Mouse (Mus musculus) G1E (cell line): Measurements from ENCODE around the gene Tom1l2.

Experiments
- CTCF ChIP-seq: IDR thresholded peaks from 2 replicates; pipeline ENCODE4 v1.5.1; 2012; ENCODE audit warnings: low read depth, low read length, inconsistent platforms, mixed read lengths
- GATA1 ChIP-seq: IDR thresholded peaks from 2 replicates; pipeline ENCODE4 v1.6.1; 2012; ENCODE audit warnings: borderline replicate concordance, low read length, inconsistent platforms, mixed read lengths
- POLR2AphosphoS5 ChIP-seq: IDR thresholded peaks from 2 replicates; pipeline ENCODE4 v1.6.1; 2012; ENCODE audit warnings: low read depth, low read length, inconsistent platforms; ENCODE audit not compliant: insufficient replicate concordance

DNA sequence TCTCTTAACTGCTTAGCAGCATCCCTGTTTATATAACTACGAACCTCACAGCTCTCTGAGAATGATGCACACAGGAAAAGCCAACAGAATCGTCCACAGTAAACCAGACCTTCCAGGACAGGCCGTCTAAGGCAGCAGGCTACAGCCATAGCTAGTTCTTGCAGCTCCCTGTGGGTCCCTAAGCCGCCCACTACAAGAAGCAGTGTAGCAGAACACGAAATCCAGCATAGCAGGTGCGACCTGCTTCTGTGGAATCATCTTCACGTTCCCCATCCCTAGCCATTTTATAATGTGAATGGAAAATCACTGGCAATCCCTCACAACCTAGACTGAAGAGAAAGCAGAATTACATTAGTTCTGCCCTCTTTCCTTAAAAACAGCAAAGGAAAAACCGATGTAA lies 35.8 kb downstream of the Tom1l2 start:
- TF ChIP-seq GATA1 (no peak), CTCF (no peak), POLR2AphosphoS5 (no peak)
